Mouse (Mus musculus): ENCODE measurements around the gene Pdzk1ip1. TPM values are rescaled to one million over a fixed set of nuclear protein-coding genes. Genes with fewer than 3 reads are reported as not detected.

Pdzk1ip1 gene
- polyA plus RNA-seq, 1 experiment from 2014 or later: 12.9 TPM

GRCm38 (mm10) chr4:115133621-115134295, 45.2 kb downstream of the Pdzk1ip1 start, which contains the start of gene Cyp4x1:
Gene Cyp4x1 (minus strand): TSS chr4:115134281.
- no peaks in the 10 kb centered on the region for H3K9me3 ChIP-seq
- no peaks in the 10 kb centered on the region for H3K36me3 ChIP-seq
- H3K4me2 ChIP-seq (replicated peaks): peak within 1 kb of the TSS; percentile 79
- peaks cover 7% of the 10 kb centered on the region; the same call in 1 of the 2 replicates for H3K4me1 ChIP-seq
- H3K4me3 ChIP-seq: peak within 1 kb of the TSS; percentile 46
- no peak within 1 kb of the TSS for H3K27ac ChIP-seq (replicated peaks)
- ATAC-seq (ENCODE audit: low FRiP score, low read depth): peak; percentile 89
- H3K27me3 ChIP-seq: peaks cover 21% of the 10 kb centered on the region
- peak within 1 kb of the TSS; percentile 59 for H3K9ac ChIP-seq (replicated peaks)
- under 1% methylated on average over 29 of the region's 29 CpGs for WGBS

DNA sequence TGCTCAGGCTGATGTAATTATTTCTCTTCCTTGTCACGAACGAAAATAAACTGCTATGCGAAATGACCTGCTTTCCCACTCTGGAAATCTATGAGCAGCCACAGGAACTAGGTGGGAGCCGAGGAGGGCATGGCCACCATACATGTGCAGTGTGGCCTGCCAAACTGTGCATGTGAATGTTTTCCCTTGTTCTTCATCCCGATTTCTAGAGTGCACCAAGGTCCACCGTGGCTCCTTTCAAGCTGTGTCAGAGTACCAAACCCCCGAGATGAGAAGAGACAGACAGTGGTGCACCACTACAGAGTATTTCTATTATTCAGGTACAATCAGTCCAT, 45.8 kb downstream of the Pdzk1ip1 start:
- Histone ChIP-seq H3K4me1 (peaks cover 7% of the 10 kb centered on the region; the same call in 1 of the 2 replicates), H3K4me2 (replicated peaks) (peak overlapping the region; percentile 79), H3K36me3 (no peaks in the 10 kb centered on the region), H3K27ac (replicated peaks) (no peak overlapping the region), H3K9me3 (no peaks in the 10 kb centered on the region), H3K9ac (replicated peaks) (peak overlapping the region; percentile 59; the same call in 1 of the 2 replicates), H3K4me3 (peak overlapping the region; percentile 46), H3K27me3 (peaks cover 21% of the 10 kb centered on the region)
- ATAC-seq (ENCODE audit: low FRiP score, low read depth): no peak; the same call in 1 of the 2 replicates
- 14% methylated on average over 7 of the region's 7 CpGs for WGBS

Other genes starting within 250 kb of the Pdzk1ip1 start
- gene Foxd2, start 179.8 kb upstream of the Pdzk1ip1 start, polyA plus RNA-seq (2016; fragmentation: Nextera tagmentation; extraction: Ambion mirVana): 3.0 and 5.2 TPM in 2 replicates
- gene Foxe3, start 162.7 kb upstream of the Pdzk1ip1 start, polyA plus RNA-seq (2016; fragmentation: Nextera tagmentation; extraction: Ambion mirVana): 0.42 and 0.46 TPM in 2 replicates
- 134 and 139 TPM in 2 replicates for gene Cmpk1, start 101.5 kb upstream of the Pdzk1ip1 start, polyA plus RNA-seq (2016; fragmentation: Nextera tagmentation; extraction: Ambion mirVana)
- gene Stil, start 88.5 kb upstream of the Pdzk1ip1 start, polyA plus RNA-seq (2016; fragmentation: Nextera tagmentation; extraction: Ambion mirVana): 15.7 and 16.4 TPM in 2 replicates
- 9.6 and 9.8 TPM in 2 replicates for gene Tal1, start 32.3 kb upstream of the Pdzk1ip1 start, polyA plus RNA-seq (2016; fragmentation: Nextera tagmentation; extraction: Ambion mirVana)
- gene Cyp4x1, start 45.6 kb downstream of the Pdzk1ip1 start, polyA plus RNA-seq (2016; fragmentation: Nextera tagmentation; extraction: Ambion mirVana): 1.7 and 1.8 TPM in 2 replicates
- not detected in 2 replicates for gene Cyp4a29, start 153.4 kb downstream of the Pdzk1ip1 start, polyA plus RNA-seq (2016; fragmentation: Nextera tagmentation; extraction: Ambion mirVana)
- not detected in 2 replicates for gene Cyp4a12a, start 210.3 kb downstream of the Pdzk1ip1 start, polyA plus RNA-seq (2016; fragmentation: Nextera tagmentation; extraction: Ambion mirVana)